Mouse (Mus musculus) midbrain, embryonic 16.5 days (tissue): Measurements from ENCODE around the gene Pde4d. TPM values are rescaled to one million over a fixed set of nuclear protein-coding genes. Genes with fewer than 3 reads are reported as not detected.

Experiments
- ATAC-seq: fragments of 200-750 bp; cut with Nextera tagmentation; 2 replicates; pipeline ENCODE4 v1.8.0; 2017; ENCODE audit warnings: moderate TSS enrichment
- H3K27ac ChIP-seq: fragments of 300-500 bp; sonication (generic); 2 replicates; pipeline ENCODE4 v1.5.1; 2014; ENCODE audit warnings: mild to moderate bottlenecking, low read length, mixed read lengths
- H3K27me3 ChIP-seq: fragments of 300-500 bp; sonication (generic); 2 replicates; pipeline ENCODE4 v1.6.1; 2014; ENCODE audit warnings: low read depth, low read length, mixed read lengths; ENCODE audit not compliant: control insufficient read depth, insufficient read depth
- H3K36me3 ChIP-seq: fragments of 300-500 bp; sonication (generic); 2 replicates; pipeline ENCODE4 v1.6.1; 2014; ENCODE audit warnings: mild to moderate bottlenecking, low read length, moderate library complexity, mixed read lengths; ENCODE audit not compliant: control insufficient read depth, insufficient read depth
- H3K4me1 ChIP-seq: fragments of 300-500 bp; sonication (generic); 2 replicates; pipeline ENCODE4 v1.6.1; 2014; ENCODE audit warnings: mild to moderate bottlenecking, low read length, mixed read lengths; ENCODE audit not compliant: control insufficient read depth, insufficient read depth
- H3K4me2 ChIP-seq: fragments of 300-500 bp; sonication (generic); 2 replicates; pipeline ENCODE4 v1.6.1; 2014; ENCODE audit warnings: mild to moderate bottlenecking, low read length, mixed read lengths
- H3K4me3 ChIP-seq: fragments of 300-500 bp; sonication (generic); 2 replicates; pipeline ENCODE4 v1.5.1; 2014; ENCODE audit warnings: low read depth, mild to moderate bottlenecking, low read length, moderate library complexity, mixed read lengths
- H3K9ac ChIP-seq: fragments of 300-500 bp; sonication (generic); 2 replicates; pipeline ENCODE4 v1.6.1; 2014; ENCODE audit warnings: low read depth, low read length, mixed read lengths
- H3K9me3 ChIP-seq: fragments of 300-500 bp; sonication (generic); replicated peaks from 2 replicates; pipeline ENCODE4 v1.6.1; 2014; ENCODE audit warnings: mild to moderate bottlenecking, low read length, mixed read lengths; ENCODE audit not compliant: control insufficient read depth, poor library complexity, severe bottlenecking
- WGBS: fragments of 180-500 bp; shearing (Covaris S2); extraction: QIAGEN DNeasy Blood & Tissue Kit; methylation state at CpG from one replicate; pipeline ENCODE4 v1.1.7; 2014; 5-methylcytosine and 5-hydroxymethylcytosine counted together
- polyA plus RNA-seq: library from polyadenylated mRNA; unstranded; fragments of >200 nt; fragmentation: Nextera tagmentation; extraction: Ambion mirVana; gene quantifications from 2 replicates; pipeline ENCODE4 v1.2.1, GENCODE M21; 2015

The Pde4d gene
- polyA plus RNA-seq, 1 experiment from 2014 or later, result 22.6 TPM

- 88% methylated on average over 3 of the region's 3 CpGs for WGBS
- no peak for ATAC-seq
- Histone ChIP-seq H3K4me3 (no peak overlapping the region), H3K4me1 (no peaks in the 10 kb centered on the region), H3K36me3 (no peaks in the 10 kb centered on the region), H3K27ac (no peak overlapping the region), H3K27me3 (no peaks in the 10 kb centered on the region), H3K9ac (no peak overlapping the region), H3K9me3 (no peaks in the 10 kb centered on the region), H3K4me2 (no peak overlapping the region)
Measured at GRCm38 (mm10) chr13:108480451-108480850, 30.7 kb downstream of the Pde4d start.

- H3K9me3 ChIP-seq, result no peaks in the 10 kb centered on the region
- H3K4me1 ChIP-seq, result no peaks in the 10 kb centered on the region
- H3K9ac ChIP-seq, result no peak overlapping the region
- H3K36me3 ChIP-seq, result no peaks in the 10 kb centered on the region
- H3K4me2 ChIP-seq, result no peak overlapping the region
- ATAC-seq, result no peak
- H3K27me3 ChIP-seq, result no peaks in the 10 kb centered on the region
- WGBS, result 91% methylated on average over 6 of the region's 6 CpGs
- H3K27ac ChIP-seq, result no peak overlapping the region
- no peak overlapping the region for H3K4me3 ChIP-seq
Measured at GRCm38 (mm10) chr13:108485036-108485435, 35.3 kb downstream of the Pde4d start.

GRCm38 (mm10) chr13:108487066-108487465, 37.3 kb downstream of the Pde4d start:
- WGBS, result 89% methylated on average over 3 of the region's 3 CpGs
- H3K36me3 ChIP-seq, result no peaks in the 10 kb centered on the region
- H3K4me2 ChIP-seq, result no peak overlapping the region
- no peak overlapping the region for H3K4me3 ChIP-seq
- H3K9ac ChIP-seq, result no peak overlapping the region
- no peaks in the 10 kb centered on the region for H3K4me1 ChIP-seq
- no peak for ATAC-seq
- no peak overlapping the region for H3K27ac ChIP-seq
- no peaks in the 10 kb centered on the region for H3K9me3 ChIP-seq
- H3K27me3 ChIP-seq, result no peaks in the 10 kb centered on the region

GRCm38 (mm10) chr13:108489825-108490224, 40.1 kb downstream of the Pde4d start:
- no peak for ATAC-seq
- H3K9me3 ChIP-seq, result no peaks in the 10 kb centered on the region
- no peak overlapping the region for H3K4me2 ChIP-seq
- no peaks in the 10 kb centered on the region for H3K27me3 ChIP-seq
- no peak overlapping the region for H3K27ac ChIP-seq
- H3K36me3 ChIP-seq, result no peaks in the 10 kb centered on the region
- no peak overlapping the region for H3K9ac ChIP-seq
- H3K4me3 ChIP-seq, result no peak overlapping the region
- H3K4me1 ChIP-seq, result no peaks in the 10 kb centered on the region

GRCm38 (mm10) chr13:108490872-108491271, 41.1 kb downstream of the Pde4d start:
- Histone ChIP-seq H3K9me3 (no peaks in the 10 kb centered on the region), H3K4me1 (no peaks in the 10 kb centered on the region), H3K27me3 (no peaks in the 10 kb centered on the region), H3K9ac (no peak overlapping the region), H3K4me3 (no peak overlapping the region), H3K27ac (no peak overlapping the region), H3K4me2 (no peak overlapping the region), H3K36me3 (no peaks in the 10 kb centered on the region)
- WGBS, result 80% methylated on average over 2 of the region's 2 CpGs
- no peak for ATAC-seq

GRCm38 (mm10) chr13:108492886-108493285, 43.1 kb downstream of the Pde4d start:
- no peak overlapping the region for H3K4me3 ChIP-seq
- H3K36me3 ChIP-seq, result no peaks in the 10 kb centered on the region
- H3K27me3 ChIP-seq, result no peaks in the 10 kb centered on the region
- ATAC-seq, result no peak
- H3K27ac ChIP-seq, result no peak overlapping the region
- no peaks in the 10 kb centered on the region for H3K9me3 ChIP-seq
- no peak overlapping the region for H3K9ac ChIP-seq
- no peak overlapping the region for H3K4me2 ChIP-seq
- H3K4me1 ChIP-seq, result no peaks in the 10 kb centered on the region

GRCm38 (mm10) chr13:108494365-108494764, 44.6 kb downstream of the Pde4d start:
- Histone ChIP-seq H3K4me1 (no peaks in the 10 kb centered on the region), H3K9ac (no peak overlapping the region), H3K4me2 (no peak overlapping the region), H3K27me3 (no peaks in the 10 kb centered on the region), H3K9me3 (no peaks in the 10 kb centered on the region), H3K4me3 (no peak overlapping the region), H3K27ac (no peak overlapping the region), H3K36me3 (no peaks in the 10 kb centered on the region)
- ATAC-seq, result no peak
- WGBS, result 79% methylated on average over 2 of the region's 2 CpGs

GRCm38 (mm10) chr13:108497768-108498167, 48.0 kb downstream of the Pde4d start:
- Histone ChIP-seq H3K9me3 (no peaks in the 10 kb centered on the region), H3K4me3 (no peak overlapping the region), H3K4me2 (no peak overlapping the region), H3K27ac (no peak overlapping the region), H3K9ac (no peak overlapping the region), H3K27me3 (no peaks in the 10 kb centered on the region), H3K4me1 (no peaks in the 10 kb centered on the region), H3K36me3 (no peaks in the 10 kb centered on the region)
- no peak for ATAC-seq
- WGBS, result 86% methylated on average over 8 of the region's 8 CpGs

- H3K4me1 ChIP-seq, result no peaks in the 10 kb centered on the region
- H3K4me3 ChIP-seq, result no peak overlapping the region
- H3K9ac ChIP-seq, result no peak overlapping the region
- no peak overlapping the region for H3K4me2 ChIP-seq
- ATAC-seq, result no peak
- no peaks in the 10 kb centered on the region for H3K36me3 ChIP-seq
- H3K9me3 ChIP-seq, result no peaks in the 10 kb centered on the region
- no peaks in the 10 kb centered on the region for H3K27me3 ChIP-seq
- WGBS, result 77% methylated on average over 9 of the region's 9 CpGs
- H3K27ac ChIP-seq, result no peak overlapping the region
Measured at GRCm38 (mm10) chr13:108498247-108498743, 48.5 kb downstream of the Pde4d start.
